Mouse (Mus musculus) liver (tissue): ENCODE results near the gene Tshr.

Source experiments
- DNase-seq: peaks from one replicate; pipeline ENCODE4 v3.0.0-alpha.2; 2020; ENCODE audit warnings: mixed read lengths

Gene Tshr

DNA sequence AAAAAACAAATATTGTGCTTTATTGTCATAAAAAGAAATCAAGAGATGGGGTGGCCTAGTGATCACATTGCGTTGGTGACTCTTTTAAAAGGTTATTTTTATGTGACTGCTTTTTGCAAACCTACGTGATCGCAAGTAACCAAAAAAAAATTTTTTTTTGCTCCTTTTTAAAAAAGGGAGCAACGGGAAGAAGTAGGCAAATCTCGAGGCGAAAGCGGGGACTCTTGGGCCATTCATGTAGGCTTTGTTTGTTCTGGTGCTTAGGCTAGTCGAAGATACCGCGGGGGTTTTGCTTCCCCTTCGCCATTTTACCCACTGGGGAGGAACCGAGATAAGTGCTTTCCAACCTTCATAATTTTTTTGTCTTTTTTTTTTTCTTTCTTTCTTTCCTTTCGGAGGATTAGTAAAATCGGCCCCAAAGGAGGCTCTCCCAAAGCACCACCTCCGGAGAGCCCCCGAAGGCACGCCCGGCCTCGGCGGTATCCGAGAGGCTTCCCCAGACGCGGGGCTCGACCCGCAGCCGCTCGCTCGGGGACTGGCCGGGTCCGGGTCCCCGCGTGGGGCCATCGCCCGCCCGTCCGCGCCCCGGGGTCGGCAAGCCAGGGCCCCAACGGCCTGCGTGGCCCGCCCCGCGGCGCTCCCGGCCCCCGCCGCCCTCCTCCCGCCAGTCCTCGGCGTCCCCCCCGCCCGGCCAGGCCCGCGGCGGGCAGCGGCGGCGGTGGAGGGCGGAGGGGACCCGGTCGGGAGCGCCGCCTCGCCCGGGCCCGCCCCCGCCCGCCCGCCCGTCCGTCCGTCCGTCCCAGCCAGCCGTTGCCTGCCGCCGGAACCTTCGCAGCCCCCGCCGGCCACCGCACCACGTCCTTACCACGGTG, 204.5 kb downstream of the Tshr start:
- peak; percentile 74 for DNase-seq

DNA sequence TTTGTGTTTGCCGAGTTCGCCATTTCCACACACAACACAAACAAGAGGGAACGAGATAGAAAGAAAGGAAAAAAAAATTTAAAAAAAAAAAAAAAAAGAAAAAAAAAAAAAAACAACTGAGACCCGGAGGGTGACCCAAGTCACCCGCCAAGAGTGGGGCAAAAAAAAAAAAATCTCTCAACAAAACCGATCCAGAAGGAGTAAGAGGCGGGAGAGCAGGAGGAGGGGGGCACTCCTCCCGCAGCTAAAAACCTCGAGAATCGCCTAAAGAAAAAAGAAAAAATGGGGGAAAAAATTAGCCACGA, 205.1 kb downstream of the Tshr start:
- no peak for DNase-seq

GRCm38 (mm10) chr12:91589847-91590690, 205.7 kb downstream of the Tshr start, which contains the start of gene Gtf2a1:
TSS of gene Gtf2a1 (minus strand) at chr12:91590487.
- peak; percentile 98 for DNase-seq

DNA sequence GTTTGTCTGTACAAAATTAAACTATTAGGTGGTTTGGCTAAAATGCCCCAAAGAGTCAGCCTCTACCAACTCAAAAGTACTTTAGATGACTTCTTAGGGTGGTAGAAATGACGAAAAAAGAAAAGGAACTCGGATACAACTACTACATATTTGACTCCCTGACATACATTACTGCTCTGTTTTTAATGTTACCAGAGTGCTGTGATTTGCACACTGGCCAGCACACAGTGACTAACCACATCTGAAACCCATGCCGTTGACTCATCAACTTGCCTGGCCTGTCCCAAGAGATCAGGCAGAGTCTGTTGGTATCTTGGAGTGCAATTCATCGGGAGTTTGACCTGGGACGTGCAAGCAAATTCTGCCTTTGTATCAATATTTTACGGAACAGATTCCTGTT, 206.4 kb downstream of the Tshr start:
- peak; percentile 43 for DNase-seq

- no peak for DNase-seq
These were observed 206.8 kb downstream of the Tshr start for GRCm38 (mm10) chr12:91591191-91591590.

- no peak for DNase-seq
These were observed 207.8 kb downstream of the Tshr start for GRCm38 (mm10) chr12:91592128-91592527.
